Mouse (Mus musculus) regulatory T cell (primary cell): Measurements from ENCODE around the gene Nck1.

Source experiments
- in situ Hi-C: fragments of 300-600 bp; cut with MboI, MseI; formaldehyde crosslinking; loops from one replicate; pipeline ENCODE4 v1.15.1; 2025; ENCODE audit warnings: high pct_unique_total_duplicates

Nck1 gene

GRCm38 (mm10) chr9:100545715-100546593 is at the start of gene Nck1:
Nck1 (minus strand) TSS chr9:100546134.
- in situ Hi-C loops, result loop anchor here (5.0 kb wide), 1 partner anchor 94 kb away; no protein-coding TSS in a partner anchor

GRCm38 (mm10) chr9:100590462-100590861 is 44.5 kb upstream of the Nck1 start:
- in situ Hi-C loops, result no loop called here

GRCm38 (mm10) chr9:100584031-100584430 is 38.1 kb upstream of the Nck1 start:
- in situ Hi-C loops, result no loop called here

GRCm38 (mm10) chr9:100582883-100583575 is 37.1 kb upstream of the Nck1 start:
- in situ Hi-C loops, result no loop called here

GRCm38 (mm10) chr9:100581543-100582492 is 35.9 kb upstream of the Nck1 start:
- in situ Hi-C loops, result no loop called here

GRCm38 (mm10) chr9:100580196-100580740 is 34.3 kb upstream of the Nck1 start:
- in situ Hi-C loops, result no loop called here

- in situ Hi-C loops, result no loop called here
Observed at GRCm38 (mm10) chr9:100573942-100574341, 28.0 kb upstream of the Nck1 start.

GRCm38 (mm10) chr9:100573300-100573699 is 27.4 kb upstream of the Nck1 start:
- in situ Hi-C loops, result no loop called here

GRCm38 (mm10) chr9:100571511-100571910 is 25.6 kb upstream of the Nck1 start:
- in situ Hi-C loops, result no loop called here

GRCm38 (mm10) chr9:100570626-100571233 is 24.8 kb upstream of the Nck1 start, which contains the start of gene Slc35g2:
Slc35g2 (minus strand) TSS chr9:100571090.
- in situ Hi-C loops, result no loop called here

GRCm38 (mm10) chr9:100569798-100570625 is 24.1 kb upstream of the Nck1 start:
- in situ Hi-C loops, result no loop called here

GRCm38 (mm10) chr9:100560251-100560890 is 14.4 kb upstream of the Nck1 start:
- in situ Hi-C loops, result no loop called here

- in situ Hi-C loops, result no loop called here
Observed at GRCm38 (mm10) chr9:100558991-100559390, 13.1 kb upstream of the Nck1 start.

GRCm38 (mm10) chr9:100558023-100558573 is 12.2 kb upstream of the Nck1 start:
- in situ Hi-C loops, result no loop called here

GRCm38 (mm10) chr9:100555686-100556085 is 9.8 kb upstream of the Nck1 start:
- in situ Hi-C loops, result no loop called here

GRCm38 (mm10) chr9:100548313-100548712 is 2.4 kb upstream of the Nck1 start:
- in situ Hi-C loops, result loop anchor here (5.0 kb wide), 1 partner anchor 96 kb away; no protein-coding TSS in a partner anchor

GRCm38 (mm10) chr9:100546594-100546910 is 618 bp upstream of the Nck1 start:
- in situ Hi-C loops, result loop anchor here (5.0 kb wide), 1 partner anchor 94 kb away; no protein-coding TSS in a partner anchor

GRCm38 (mm10) chr9:100544948-100545714 is 803 bp downstream of the Nck1 start:
- in situ Hi-C loops, result loop anchor here (5.0 kb wide), 2 partner anchors 93 to 537 kb away; no protein-coding TSS in a partner anchor
